Mouse (Mus musculus) ES-E14 (cell line): ENCODE measurements around the gene Mfsd4a. TPM values are rescaled to one million over a fixed set of nuclear protein-coding genes. Genes with fewer than 3 reads are reported as not detected.

Experiments
- DNase-seq: peaks from one replicate; pipeline ENCODE4 v3.0.0-alpha.2; 2013; ENCODE audit warnings: low read depth, low spot score
- H3K27ac ChIP-seq: 2 replicates; pipeline ENCODE4 v1.5.1; 2012; ENCODE audit warnings: low read depth, mild to moderate bottlenecking, low read length, moderate library complexity, mixed read lengths; ENCODE audit not compliant: poor library complexity, insufficient read depth, severe bottlenecking
- H3K36me3 ChIP-seq: 2 replicates; pipeline ENCODE4 v1.6.1; 2012; ENCODE audit warnings: mild to moderate bottlenecking, low read length, moderate library complexity, mixed read lengths; ENCODE audit not compliant: control insufficient read depth, poor library complexity, insufficient read depth, severe bottlenecking
- H3K4me1 ChIP-seq, 2 experiments: fragments of 150-350 bp in 1 of 2; sonication (generic) in 1 of 2; 2 replicates each; pipeline ENCODE4 v1.6.1; 2012; ENCODE audit warnings: low read length in 2 of 2, mild to moderate bottlenecking in 1 of 2, mixed read lengths in 1 of 2; ENCODE audit not compliant: control insufficient read depth in 2 of 2, insufficient read depth in 2 of 2, poor library complexity in 1 of 2
- H3K4me3 ChIP-seq, 2 experiments: fragments of 150-350 bp in 1 of 2; sonication (generic) in 1 of 2; 2 replicates each; pipeline ENCODE4 v1.5.1; 2012; ENCODE audit warnings: low read length in 2 of 2, low read depth in 1 of 2, mild to moderate bottlenecking in 1 of 2, mixed read lengths in 1 of 2; ENCODE audit not compliant: insufficient read depth in 1 of 2, poor library complexity in 1 of 2, severe bottlenecking in 1 of 2
- H3K9ac ChIP-seq: 2 replicates; pipeline ENCODE4 v1.6.1; 2012; ENCODE audit warnings: low read depth, mild to moderate bottlenecking, low read length, mixed read lengths; ENCODE audit not compliant: poor library complexity, insufficient read depth, severe bottlenecking
- H3K9me3 ChIP-seq: fragments of 150-350 bp; sonication (generic); 2 replicates; pipeline ENCODE4 v1.6.1; 2012; ENCODE audit warnings: low read depth, mild to moderate bottlenecking, low read length; ENCODE audit not compliant: control insufficient read depth, insufficient read depth
- CHD2 ChIP-seq: IDR thresholded peaks from 2 replicates; pipeline ENCODE4 v1.6.1; 2014; ENCODE audit warnings: mild to moderate bottlenecking, low read depth, low read length, inconsistent platforms
- HCFC1 ChIP-seq: IDR thresholded peaks from 2 replicates; pipeline ENCODE4 v1.6.1; 2012; ENCODE audit warnings: low read length, inconsistent platforms, borderline replicate concordance; ENCODE audit not compliant: insufficient read depth
- MAFK ChIP-seq: IDR thresholded peaks from 2 replicates; pipeline ENCODE4 v1.6.1; 2014; ENCODE audit warnings: mild to moderate bottlenecking, low read depth, low read length, inconsistent platforms; ENCODE audit not compliant: insufficient read depth
- ZC3H11A ChIP-seq: IDR thresholded peaks from 2 replicates; pipeline ENCODE4 v1.6.1; 2012; ENCODE audit warnings: low read depth, mild to moderate bottlenecking, inconsistent platforms, low read length, borderline replicate concordance
- ZNF384 ChIP-seq: IDR thresholded peaks from 2 replicates; pipeline ENCODE4 v1.6.1; 2012; ENCODE audit warnings: low read depth, low read length, inconsistent platforms
- in situ Hi-C, 2 experiments: fragments of 600-800 bp; cut with MboI; formaldehyde crosslinking; loops; one replicate each; pipeline ENCODE4 v1.15.1; 2025; ENCODE audit warnings: low sequenced_read_pairs in 2 of 2, inconsistent platforms in 1 of 2; ENCODE audit not compliant: unreplicated experiment in 2 of 2
- total RNA-seq: library from RNA; depleted of rRNA; stranded (reverse); fragments of 300-350 nt; gene quantifications from 2 replicates; pipeline ENCODE4 v1.2.3, GENCODE M21; 2012

Gene Mfsd4a
- total RNA-seq, 1 experiment = 2.4 TPM

GRCm38 (mm10) chr1:132111411-132111810, 43.5 kb upstream of the Mfsd4a start:
- Histone ChIP-seq H3K4me1 (peaks cover 0 to 5% of the 10 kb centered on the region in 2 experiments; a peak in 1 of 4 replicates), H3K36me3 (peaks cover 8% of the 10 kb centered on the region; the same call in 1 of the 2 replicates), H3K4me3 (no peak overlapping the region), H3K9ac (no peak overlapping the region), H3K9me3 (no peaks in the 10 kb centered on the region), H3K27ac (no peak overlapping the region)
- in situ Hi-C loops = no loop called here
- DNase-seq = no peak
- no peak for TF ChIP-seq CHD2
- no peak for TF ChIP-seq ZNF384
- no peak for TF ChIP-seq MAFK
- TF ChIP-seq ZC3H11A = no peak

- in situ Hi-C loops = no loop called here
- Histone ChIP-seq H3K4me1 (peaks cover 0 to 6% of the 10 kb centered on the region in 2 experiments; a peak in 1 of 4 replicates), H3K4me3 (no peak overlapping the region), H3K27ac (no peak overlapping the region), H3K36me3 (no peaks in the 10 kb centered on the region), H3K9me3 (no peaks in the 10 kb centered on the region), H3K9ac (no peak overlapping the region)
- DNase-seq = no peak
- TF ChIP-seq ZNF384 (0 out of 2 replicates have a peak, but pooled peaks have one; percentile 17), MAFK (no peak)
These were observed 41.5 kb upstream of the Mfsd4a start for GRCm38 (mm10) chr1:132109368-132109767.

GRCm38 (mm10) chr1:132104353-132104752, 36.5 kb upstream of the Mfsd4a start:
- in situ Hi-C loops = no loop called here
- Histone ChIP-seq H3K27ac (no peak overlapping the region), H3K9ac (no peak overlapping the region), H3K4me1 (peaks cover 0 to 2% of the 10 kb centered on the region in 2 experiments; a peak in 1 of 4 replicates), H3K9me3 (no peaks in the 10 kb centered on the region), H3K36me3 (no peaks in the 10 kb centered on the region), H3K4me3 (peak overlapping the region; percentile 30; a peak in 2 of 4 replicates)
- TF ChIP-seq HCFC1 (no peak), CHD2 (no peak), ZC3H11A (no peak), MAFK (no peak), ZNF384 (no peak)
- no peak for DNase-seq

GRCm38 (mm10) chr1:132101953-132102697, 34.3 kb upstream of the Mfsd4a start:
- TF ChIP-seq MAFK = no peak
- no peak for TF ChIP-seq ZNF384
- no peak for TF ChIP-seq HCFC1
- TF ChIP-seq ZC3H11A = no peak
- TF ChIP-seq CHD2 = no peak
- H3K9ac ChIP-seq = no peak overlapping the region
- no peak overlapping the region for H3K4me3 ChIP-seq
- peaks cover 0 to 2% of the 10 kb centered on the region in 2 experiments; a peak in 1 of 4 replicates for H3K4me1 ChIP-seq
- H3K36me3 ChIP-seq = no peaks in the 10 kb centered on the region
- no peaks in the 10 kb centered on the region for H3K9me3 ChIP-seq
- H3K27ac ChIP-seq = no peak overlapping the region
- DNase-seq = no peak
- in situ Hi-C loops = no loop called here

- TF ChIP-seq MAFK (no peak), HCFC1 (no peak), ZNF384 (no peak), CHD2 (no peak)
- in situ Hi-C loops = no loop called here
- H3K4me1 ChIP-seq = peaks cover 0 to 4% of the 10 kb centered on the region in 2 experiments; a peak in 1 of 4 replicates
- H3K9me3 ChIP-seq = no peaks in the 10 kb centered on the region
- H3K36me3 ChIP-seq = no peaks in the 10 kb centered on the region
- no peak for DNase-seq
- H3K27ac ChIP-seq = no peak overlapping the region
- no peak overlapping the region for H3K4me3 ChIP-seq
- H3K9ac ChIP-seq = no peak overlapping the region
These were observed 31.9 kb upstream of the Mfsd4a start for GRCm38 (mm10) chr1:132099775-132100174.
